12 mouse cellular contexts compared by ENCODE assay signal in genomic region chr6:36566886-36567285, GRCm38 (mm10).
"Had no signal": no experiment of that assay in that cellular context is flagged by ENCODE, and none has a peak within 500 bp of the region (broad histone marks: within the 10 kb centered on the region; RNA-seq: fewer than 3 reads in every experiment).

No protein-coding gene starts in this region.

- H3K9me3 ChIP-seq: kidney, embryonic 15.5 days; liver, embryonic 13.5 days; neural tube, embryonic 12.5 days had no signal

- H3K4me1 ChIP-seq: kidney, embryonic 15.5 days; liver, embryonic 13.5 days; neural tube, embryonic 12.5 days had no signal

- H3K27me3 ChIP-seq: kidney, embryonic 15.5 days; liver, embryonic 13.5 days; neural tube, embryonic 12.5 days had no signal

- DNase-seq: kidney, adult 11 months; kidney, adult 8-10 months; kidney, postnatal 10 days; kidney, postnatal 36 days; liver, embryonic 13.5 days; lung, adult 2 months; lung, postnatal 14 days; lung, postnatal 4 days; thymus, adult 18-20 months; thymus, postnatal 36 days had no signal

- H3K36me3 ChIP-seq: kidney, embryonic 15.5 days; liver, embryonic 13.5 days; neural tube, embryonic 12.5 days had no signal

- H3K4me2 ChIP-seq: kidney, embryonic 15.5 days; liver, embryonic 13.5 days; neural tube, embryonic 12.5 days had no signal

- H3K4me3 ChIP-seq: kidney, embryonic 15.5 days; liver, embryonic 13.5 days; neural tube, embryonic 12.5 days had no signal

- H3K9ac ChIP-seq: kidney, embryonic 15.5 days; liver, embryonic 13.5 days; neural tube, embryonic 12.5 days had no signal

- H3K27ac ChIP-seq: kidney, embryonic 15.5 days; liver, embryonic 13.5 days; neural tube, embryonic 12.5 days had no signal
